Comparison of ENCODE assay signal across 25 mouse cellular contexts in genomic region chr13:94265291-94265690, GRCm38 (mm10).
"Had no signal": no experiment of that assay in that cellular context is flagged by ENCODE, and none has a peak within 500 bp of the region (broad histone marks: within the 10 kb centered on the region; RNA-seq: fewer than 3 reads in every experiment).

No protein-coding gene starts in this region.

- H3K4me3 ChIP-seq: heart, adult 2 months; heart, embryonic 13.5 days; heart, embryonic 15.5 days; hindbrain, embryonic 13.5 days; hindbrain, embryonic 15.5 days; kidney, embryonic 15.5 days; left cerebral cortex, adult 2 months; limb, embryonic 10.5 days; limb, embryonic 12.5 days; liver, embryonic 13.5 days; liver, embryonic 15.5 days had no signal

- H3K27me3 ChIP-seq: heart, embryonic 13.5 days; heart, embryonic 15.5 days; hindbrain, embryonic 13.5 days; hindbrain, embryonic 15.5 days; kidney, embryonic 15.5 days; limb, embryonic 12.5 days; liver, embryonic 13.5 days; liver, embryonic 15.5 days had no signal

- H3K27ac ChIP-seq: heart, adult 2 months; heart, embryonic 13.5 days; heart, embryonic 15.5 days; hindbrain, embryonic 13.5 days; hindbrain, embryonic 15.5 days; hindbrain, postnatal 0 days; kidney, embryonic 15.5 days; kidney, postnatal 0 days; left cerebral cortex, adult 2 months; limb, embryonic 10.5 days; limb, embryonic 12.5 days; liver, embryonic 13.5 days; liver, embryonic 15.5 days had no signal

- H3K9me3 ChIP-seq: heart, embryonic 13.5 days; heart, embryonic 15.5 days; hindbrain, embryonic 13.5 days; hindbrain, embryonic 15.5 days; kidney, embryonic 15.5 days; limb, embryonic 10.5 days; limb, embryonic 12.5 days; liver, embryonic 13.5 days; liver, embryonic 15.5 days had no signal

- DNase-seq: gastrocnemius, postnatal 14 days; gastrocnemius, postnatal 36 days; heart, adult 11 months; heart, adult 2 months; heart, postnatal 14 days; heart, postnatal 36 days; kidney, adult 11 months; kidney, adult 2 months; kidney, adult 9 months; kidney, postnatal 14 days; kidney, postnatal 36 days; layer of hippocampus, adult 9-11 months; liver; liver, embryonic 13.5 days had no signal

- H3K36me3 ChIP-seq: heart, embryonic 13.5 days; heart, embryonic 15.5 days; hindbrain, embryonic 13.5 days; hindbrain, embryonic 15.5 days; kidney, embryonic 15.5 days; limb, embryonic 10.5 days; limb, embryonic 12.5 days; liver, embryonic 13.5 days; liver, embryonic 15.5 days had no signal

- H3K9ac ChIP-seq: heart, embryonic 13.5 days; heart, embryonic 15.5 days; hindbrain, embryonic 13.5 days; hindbrain, embryonic 15.5 days; kidney, embryonic 15.5 days; limb, embryonic 12.5 days; liver, embryonic 13.5 days; liver, embryonic 15.5 days had no signal
